Mouse (Mus musculus) neural tube, embryonic 14.5 days (tissue): ENCODE measurements at regions not wholly inside any gene's neighbourhood (a gene's known extent, or its start where the extent isn't known, plus 50 kb on each side); places are given as distances from the start of the nearest gene placed in this dataset.

Source experiments
- ATAC-seq: fragments of 200-750 bp; cut with Nextera tagmentation; 2 replicates; pipeline ENCODE4 v1.8.0; 2017; ENCODE audit warnings: low read depth, mild to moderate bottlenecking, moderate TSS enrichment, moderate library complexity
- H3K27ac ChIP-seq: fragments of 300-500 bp; sonication (generic); 2 replicates; pipeline ENCODE4 v1.5.1; 2014; ENCODE audit warnings: low read depth, mild to moderate bottlenecking, control low read depth, low read length, moderate library complexity, mixed read lengths
- H3K27me3 ChIP-seq: fragments of 300-500 bp; sonication (generic); 2 replicates; pipeline ENCODE4 v1.6.1; 2014; ENCODE audit warnings: low read length; ENCODE audit not compliant: control insufficient read depth, insufficient read depth
- H3K36me3 ChIP-seq: fragments of 300-500 bp; sonication (generic); 2 replicates; pipeline ENCODE4 v1.6.1; 2014; ENCODE audit warnings: low read length, mixed read lengths; ENCODE audit not compliant: control insufficient read depth, insufficient read depth
- H3K4me1 ChIP-seq: fragments of 300-500 bp; sonication (generic); 2 replicates; pipeline ENCODE4 v1.6.1; 2014; ENCODE audit warnings: low read length; ENCODE audit not compliant: control insufficient read depth, insufficient read depth
- H3K4me2 ChIP-seq: fragments of 300-500 bp; sonication (generic); 2 replicates; pipeline ENCODE4 v1.6.1; 2014; ENCODE audit warnings: mild to moderate bottlenecking, low read depth, low read length, control low read depth
- H3K4me3 ChIP-seq: fragments of 300-500 bp; sonication (generic); 2 replicates; pipeline ENCODE4 v1.5.1; 2014; ENCODE audit warnings: low read depth, low read length, control low read depth, mixed read lengths
- H3K9ac ChIP-seq: fragments of 300-500 bp; sonication (generic); replicated peaks from 2 replicates; pipeline ENCODE4 v1.6.1; 2014; ENCODE audit warnings: low read depth, mild to moderate bottlenecking, control low read depth, low read length, mixed read lengths
- H3K9me3 ChIP-seq: fragments of 300-500 bp; sonication (generic); 2 replicates; pipeline ENCODE4 v1.6.1; 2016; ENCODE audit warnings: low read length; ENCODE audit not compliant: control insufficient read depth
- WGBS: fragments of 180-500 bp; shearing (Covaris S2); extraction: QIAGEN DNeasy Blood & Tissue Kit; methylation state at CpG from one replicate; pipeline ENCODE4 v1.1.7; 2014; 5-methylcytosine and 5-hydroxymethylcytosine counted together

DNA sequence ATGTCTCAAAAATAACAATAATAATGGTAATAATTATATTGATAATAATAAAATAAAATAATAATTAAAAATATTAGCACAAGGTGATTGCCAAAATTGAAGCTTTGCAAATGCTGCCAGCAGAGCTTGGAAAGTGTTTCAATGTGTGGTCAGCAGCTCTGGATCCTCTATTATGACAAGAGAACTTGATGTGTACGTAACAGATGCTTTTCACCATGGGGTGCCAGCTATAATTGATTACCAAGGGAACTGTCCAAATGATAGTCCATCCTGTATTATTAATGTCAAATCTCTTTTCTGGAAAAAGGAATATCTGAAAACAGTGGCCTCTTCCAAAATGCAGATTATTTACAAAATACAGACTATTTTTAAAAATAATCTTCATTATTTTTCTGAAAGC is 419.2 kb downstream of the Plk2 start:
- 62% methylated on average over 1 of the region's 1 CpGs for WGBS
- H3K9me3 ChIP-seq, result no peaks in the 10 kb centered on the region
- no peaks in the 10 kb centered on the region for H3K4me1 ChIP-seq
- no peaks in the 10 kb centered on the region for H3K36me3 ChIP-seq
- H3K4me2 ChIP-seq, result no peak overlapping the region
- no peak overlapping the region for H3K9ac ChIP-seq
- no peaks in the 10 kb centered on the region for H3K27me3 ChIP-seq
- no peak for ATAC-seq
- no peak overlapping the region for H3K27ac ChIP-seq
- H3K4me3 ChIP-seq, result no peak overlapping the region

DNA sequence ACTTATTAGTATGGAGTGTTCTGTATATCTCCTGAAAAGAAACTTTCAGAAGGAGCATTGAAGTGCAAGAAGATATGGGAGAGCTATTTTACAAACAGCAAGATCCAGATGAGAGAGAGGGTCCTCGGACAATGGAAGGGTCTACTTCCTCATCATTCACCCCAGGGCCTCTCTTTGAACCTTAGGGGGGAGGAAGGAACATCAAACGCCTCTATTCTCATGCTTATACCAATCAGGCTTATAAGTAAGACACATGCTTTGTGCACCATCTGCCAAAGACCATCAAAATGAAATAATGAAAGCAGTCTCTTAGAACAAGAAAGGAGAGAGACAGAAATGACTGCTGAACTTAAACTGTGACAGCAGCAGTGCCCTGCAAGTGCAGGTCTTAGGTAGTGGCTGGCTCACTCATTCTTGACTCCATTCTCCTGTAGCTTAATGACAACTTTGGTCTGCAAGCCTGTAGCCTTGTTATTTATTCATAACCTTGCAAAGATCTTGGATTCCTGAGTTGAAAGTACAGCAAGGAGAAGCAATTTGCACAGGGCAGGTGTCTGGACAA is 424.5 kb downstream of the Plk2 start:
- Histone ChIP-seq H3K9ac (no peak overlapping the region), H3K4me1 (no peaks in the 10 kb centered on the region), H3K9me3 (no peaks in the 10 kb centered on the region), H3K27me3 (no peaks in the 10 kb centered on the region), H3K27ac (no peak overlapping the region), H3K36me3 (no peaks in the 10 kb centered on the region), H3K4me2 (no peak overlapping the region), H3K4me3 (no peak overlapping the region)
- ATAC-seq, result no peak
- 22% methylated on average over 2 of the region's 2 CpGs for WGBS

DNA sequence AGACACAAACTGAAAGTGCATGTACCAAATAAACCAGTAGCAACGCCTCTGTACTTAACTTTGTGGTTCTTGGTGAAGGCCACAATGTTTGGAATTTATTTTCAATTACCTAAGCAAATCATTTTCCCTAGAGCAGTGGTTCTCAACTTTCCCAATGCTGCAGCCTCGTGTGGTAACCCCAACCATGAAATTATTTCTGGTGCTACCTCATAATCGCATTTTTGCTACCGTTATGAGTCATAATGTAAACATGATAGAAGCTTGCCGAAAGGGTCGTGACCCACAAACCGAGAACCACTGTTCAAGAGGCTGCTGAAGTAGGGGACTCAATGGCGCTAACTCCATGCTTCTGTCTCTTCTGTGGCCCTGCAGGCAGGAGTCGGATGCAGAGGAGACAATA is 429.9 kb upstream of the Actbl2 start:
- whole genome bisulfite sequencing, result 93% methylated on average over 9 of the region's 9 CpGs
- Histone ChIP-seq H3K4me3 (no peak overlapping the region), H3K9ac (no peak overlapping the region), H3K4me1 (no peaks in the 10 kb centered on the region), H3K9me3 (no peaks in the 10 kb centered on the region), H3K4me2 (no peak overlapping the region), H3K36me3 (no peaks in the 10 kb centered on the region), H3K27me3 (no peaks in the 10 kb centered on the region), H3K27ac (no peak overlapping the region)
- no peak for ATAC-seq

DNA sequence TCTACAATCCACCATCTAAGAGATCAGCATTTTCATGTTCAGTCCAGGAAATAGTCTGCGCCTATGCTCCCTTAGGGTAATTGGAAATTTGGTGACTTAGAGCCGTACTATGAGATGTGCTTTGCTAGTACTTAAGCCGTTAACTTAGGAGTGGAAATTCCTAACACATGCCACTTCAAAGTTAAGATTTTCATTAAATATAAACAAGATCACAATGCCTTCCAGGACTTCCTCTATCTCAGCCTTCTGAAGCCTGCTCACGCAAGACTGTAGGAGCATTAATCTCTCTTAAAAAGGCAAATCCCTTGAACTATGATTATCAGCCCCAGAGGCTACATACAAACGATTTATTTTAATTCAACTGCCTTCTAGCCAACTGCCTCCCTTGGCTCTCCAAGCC is 422.4 kb upstream of the Actbl2 start:
- 74% methylated on average over 5 of the region's 5 CpGs for WGBS
- H3K4me2 ChIP-seq, result no peak overlapping the region
- H3K9ac ChIP-seq, result no peak overlapping the region
- no peaks in the 10 kb centered on the region for H3K36me3 ChIP-seq
- H3K27me3 ChIP-seq, result no peaks in the 10 kb centered on the region
- H3K4me1 ChIP-seq, result no peaks in the 10 kb centered on the region
- H3K4me3 ChIP-seq, result no peak overlapping the region
- H3K9me3 ChIP-seq, result no peaks in the 10 kb centered on the region
- H3K27ac ChIP-seq, result no peak overlapping the region
- no peak for ATAC-seq

DNA sequence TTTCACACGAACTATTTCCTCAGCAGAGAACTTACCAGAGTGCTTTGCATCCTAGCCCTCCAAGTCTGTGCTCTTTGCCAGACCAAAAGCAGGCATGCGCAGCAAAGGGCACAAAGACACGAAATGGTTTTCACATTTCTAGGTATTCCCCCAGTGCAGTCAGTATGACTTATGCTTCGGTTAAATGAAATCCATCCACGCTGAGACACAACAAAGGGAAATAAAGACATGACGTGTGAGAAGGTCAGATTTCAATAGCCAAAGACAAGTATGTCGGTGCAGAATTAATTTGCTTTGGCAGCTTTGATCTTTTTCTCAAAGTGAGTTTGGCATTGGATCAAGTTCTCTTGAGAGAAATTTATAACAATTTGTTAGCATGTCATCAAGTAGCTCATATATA is 417.9 kb upstream of the Actbl2 start:
- no peaks in the 10 kb centered on the region for H3K9me3 ChIP-seq
- no peak overlapping the region for H3K4me3 ChIP-seq
- ATAC-seq, result no peak
- no peak overlapping the region for H3K27ac ChIP-seq
- WGBS, result 53% methylated on average over 7 of the region's 7 CpGs
- H3K9ac ChIP-seq, result no peak overlapping the region
- no peaks in the 10 kb centered on the region for H3K4me1 ChIP-seq
- H3K27me3 ChIP-seq, result no peaks in the 10 kb centered on the region
- no peak overlapping the region for H3K4me2 ChIP-seq
- no peaks in the 10 kb centered on the region for H3K36me3 ChIP-seq

DNA sequence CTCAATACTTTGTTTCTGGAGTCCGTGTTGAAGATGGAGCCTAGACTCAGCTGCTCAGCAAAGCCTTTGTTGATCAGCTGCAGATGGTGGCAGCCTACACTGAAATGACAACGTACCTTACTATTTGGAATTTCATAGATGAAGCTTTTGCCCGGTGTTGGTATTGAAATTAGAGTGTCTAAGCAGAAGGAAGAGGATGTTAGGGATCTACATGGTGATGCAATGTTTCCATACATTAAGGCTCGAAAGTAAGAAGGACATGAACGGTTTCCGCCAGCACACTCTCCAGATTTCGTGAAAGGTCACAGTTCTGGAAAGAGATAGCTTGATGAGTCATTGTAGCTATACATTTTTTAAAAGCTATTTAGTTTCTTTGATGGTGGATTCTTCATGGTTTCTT is 412.9 kb upstream of the Actbl2 start:
- no peaks in the 10 kb centered on the region for H3K27me3 ChIP-seq
- ATAC-seq, result no peak
- no peak overlapping the region for H3K9ac ChIP-seq
- WGBS, result 94% methylated on average over 7 of the region's 7 CpGs
- no peak overlapping the region for H3K4me2 ChIP-seq
- H3K9me3 ChIP-seq, result no peaks in the 10 kb centered on the region
- no peaks in the 10 kb centered on the region for H3K4me1 ChIP-seq
- H3K27ac ChIP-seq, result no peak overlapping the region
- no peak overlapping the region for H3K4me3 ChIP-seq
- no peaks in the 10 kb centered on the region for H3K36me3 ChIP-seq

DNA sequence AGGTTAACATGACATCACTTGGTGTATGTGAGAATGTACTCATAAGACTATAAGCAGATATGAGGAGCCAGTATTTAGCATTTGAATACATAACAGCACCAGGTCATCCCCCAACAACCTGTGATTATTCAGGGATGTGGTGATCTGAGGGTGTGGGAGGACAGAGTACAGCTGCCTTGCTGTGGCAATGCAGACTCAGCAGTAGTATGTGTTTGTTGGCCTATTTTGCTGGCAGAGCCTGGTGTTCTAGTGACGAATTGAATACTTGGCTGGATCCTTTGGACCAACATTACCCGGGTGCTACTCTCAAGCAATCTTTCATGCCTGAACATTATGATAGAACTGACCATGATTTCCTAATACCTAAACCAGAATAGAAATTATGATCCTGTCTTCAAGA is 409.1 kb upstream of the Actbl2 start:
- H3K4me2 ChIP-seq, result no peak overlapping the region
- WGBS, result 89% methylated on average over 2 of the region's 2 CpGs
- no peaks in the 10 kb centered on the region for H3K9me3 ChIP-seq
- ATAC-seq, result no peak
- no peak overlapping the region for H3K27ac ChIP-seq
- no peaks in the 10 kb centered on the region for H3K4me1 ChIP-seq
- H3K9ac ChIP-seq, result no peak overlapping the region
- no peaks in the 10 kb centered on the region for H3K27me3 ChIP-seq
- H3K4me3 ChIP-seq, result no peak overlapping the region
- H3K36me3 ChIP-seq, result no peaks in the 10 kb centered on the region

DNA sequence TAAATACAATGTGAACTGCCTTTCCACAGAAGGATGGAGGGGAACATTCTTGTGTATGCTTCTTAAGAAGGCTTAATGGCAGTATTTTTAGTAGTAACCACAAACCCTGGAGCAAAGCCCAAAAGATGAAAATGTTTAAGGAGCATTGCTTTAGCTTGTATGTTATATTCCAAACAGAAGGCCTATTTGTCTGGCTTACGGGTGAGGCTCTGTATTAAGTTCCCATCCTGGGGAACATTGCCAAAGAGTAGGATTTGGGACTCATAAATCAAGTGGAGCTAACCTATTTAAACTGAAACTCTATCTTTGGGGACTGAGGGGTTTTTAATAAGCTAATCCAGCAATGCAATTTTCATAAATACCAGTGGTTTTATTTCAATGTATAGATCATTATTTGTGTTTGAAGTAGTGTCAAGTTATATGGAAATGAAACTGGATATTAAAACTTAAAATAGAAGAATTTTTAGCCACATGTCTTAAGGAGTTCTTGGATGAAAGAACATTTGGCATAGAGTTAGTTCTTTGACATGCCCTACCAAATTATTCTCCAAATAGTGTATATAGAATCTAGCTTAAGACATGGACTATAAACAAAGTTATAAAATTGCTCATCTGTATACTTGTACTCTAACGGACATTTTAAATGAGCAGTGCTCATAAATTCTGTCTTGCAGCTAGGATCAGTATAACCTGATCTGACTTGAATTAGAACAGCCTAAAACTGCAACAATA is 401.7 kb upstream of the Actbl2 start:
- no peak overlapping the region for H3K4me2 ChIP-seq
- WGBS, result 54% methylated on average over 2 of the region's 2 CpGs
- no peak overlapping the region for H3K4me3 ChIP-seq
- no peak for ATAC-seq
- no peak overlapping the region for H3K27ac ChIP-seq
- no peaks in the 10 kb centered on the region for H3K27me3 ChIP-seq
- H3K9me3 ChIP-seq, result no peaks in the 10 kb centered on the region
- no peaks in the 10 kb centered on the region for H3K4me1 ChIP-seq
- no peak overlapping the region for H3K9ac ChIP-seq
- H3K36me3 ChIP-seq, result no peaks in the 10 kb centered on the region

DNA sequence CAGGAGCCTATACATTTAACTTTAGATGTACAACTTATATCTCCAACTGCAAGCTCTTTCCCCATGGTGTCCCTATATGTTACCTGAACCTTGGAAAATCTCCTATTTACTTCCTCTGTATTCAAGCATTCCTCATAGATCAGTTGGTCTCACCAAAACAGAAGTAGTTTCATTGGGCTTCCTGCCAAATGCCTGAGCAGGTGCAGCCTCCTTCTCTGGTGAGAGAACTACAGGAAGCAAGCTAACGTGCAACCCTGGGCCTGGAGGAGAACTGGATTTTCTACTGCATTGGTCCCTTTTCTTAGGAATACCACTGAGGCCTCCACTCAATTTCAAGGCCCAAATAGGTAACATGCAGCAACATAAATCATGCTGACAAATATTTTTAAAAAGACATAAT is 400.6 kb upstream of the Actbl2 start:
- no peaks in the 10 kb centered on the region for H3K27me3 ChIP-seq
- H3K4me2 ChIP-seq, result no peak overlapping the region
- no peaks in the 10 kb centered on the region for H3K36me3 ChIP-seq
- no peak overlapping the region for H3K9ac ChIP-seq
- H3K9me3 ChIP-seq, result no peaks in the 10 kb centered on the region
- H3K4me1 ChIP-seq, result no peaks in the 10 kb centered on the region
- 43% methylated on average over 1 of the region's 1 CpGs for WGBS
- H3K4me3 ChIP-seq, result no peak overlapping the region
- ATAC-seq, result no peak
- no peak overlapping the region for H3K27ac ChIP-seq
